Mouse (Mus musculus) E14TG2a.4 (cell line): ENCODE results near the gene Rnf5.

Experiments
- CTCF ChIP-seq: conservative IDR thresholded peaks from 2 replicates; pipeline ENCODE4 v1.5.1; 2014; ENCODE audit warnings: low read length
- NANOG ChIP-seq: IDR thresholded peaks from 2 replicates; pipeline ENCODE4 v1.6.1; 2014; ENCODE audit warnings: borderline replicate concordance, low read length, mixed read lengths

- TF ChIP-seq CTCF, result no peak
- TF ChIP-seq NANOG, result no peak
Measured at GRCm38 (mm10) chr17:34559116-34559515, 44.4 kb downstream of the Rnf5 start.
